Mouse (Mus musculus): ENCODE data around the gene Tbc1d16.
"Not testable (repeated sequence)": the region's sequence is repeated elsewhere in the genome, so short reads cannot be mapped to it uniquely, and the experiment has no call there.

Gene Tbc1d16

GRCm38 (mm10) chr11:119228091-119228781, at the start of gene Tbc1d16, which contains the start of gene Ccdc40:
Gene Tbc1d16 (minus strand): TSS chr11:119228499.
Gene Ccdc40 (plus strand): TSS chr11:119228572.
- DNase-seq (ENCODE audit: low spot score in 2 of 2) = peak; percentile 35 to 51

GRCm38 (mm10) chr11:119273186-119273930, 45.1 kb upstream of the Tbc1d16 start:
- no peak for DNase-seq (ENCODE audit: low spot score in 2 of 2)

GRCm38 (mm10) chr11:119272492-119272891, 44.2 kb upstream of the Tbc1d16 start:
- DNase-seq (ENCODE audit: low spot score in 2 of 2) = not testable (repeated sequence)

GRCm38 (mm10) chr11:119268557-119269195, 40.4 kb upstream of the Tbc1d16 start:
- no peak for DNase-seq (ENCODE audit: low spot score in 2 of 2)

- peak; percentile 89 to 93 for DNase-seq (ENCODE audit: low spot score in 2 of 2)
Observed at GRCm38 (mm10) chr11:119267768-119268556, 39.7 kb upstream of the Tbc1d16 start, which contains the start of gene Gaa. Gene Gaa (plus strand): TSS chr11:119267887.

GRCm38 (mm10) chr11:119267241-119267674, 39.0 kb upstream of the Tbc1d16 start:
- DNase-seq (ENCODE audit: low spot score in 2 of 2) = no peak

GRCm38 (mm10) chr11:119265811-119266210, 37.5 kb upstream of the Tbc1d16 start:
- DNase-seq (ENCODE audit: low spot score in 2 of 2) = no peak

- no peak for DNase-seq (ENCODE audit: low spot score in 2 of 2)
Observed at GRCm38 (mm10) chr11:119264413-119264812, 36.1 kb upstream of the Tbc1d16 start.

GRCm38 (mm10) chr11:119259977-119260376, 31.7 kb upstream of the Tbc1d16 start:
- no peak for DNase-seq (ENCODE audit: low spot score in 2 of 2)

GRCm38 (mm10) chr11:119258572-119259322, 30.4 kb upstream of the Tbc1d16 start:
- DNase-seq (ENCODE audit: low spot score in 2 of 2) = peak; percentile 31 to 43

- no peak for DNase-seq (ENCODE audit: low spot score in 2 of 2)
Observed at GRCm38 (mm10) chr11:119258216-119258571, 29.9 kb upstream of the Tbc1d16 start.

- DNase-seq (ENCODE audit: low spot score in 2 of 2) = not testable (repeated sequence)
Observed at GRCm38 (mm10) chr11:119256557-119256956, 28.3 kb upstream of the Tbc1d16 start.

- peak in 1 of 2 experiments; percentile 29 for DNase-seq (ENCODE audit: low spot score in 2 of 2)
Observed at GRCm38 (mm10) chr11:119252854-119253541, 24.7 kb upstream of the Tbc1d16 start.

- DNase-seq (ENCODE audit: low spot score in 2 of 2) = no peak
Observed at GRCm38 (mm10) chr11:119250998-119251397, 22.7 kb upstream of the Tbc1d16 start.

- DNase-seq (ENCODE audit: low spot score in 2 of 2) = peak; percentile 37 to 51
Observed at GRCm38 (mm10) chr11:119249011-119249410, 20.7 kb upstream of the Tbc1d16 start.

- not testable (repeated sequence) for DNase-seq (ENCODE audit: low spot score in 2 of 2)
Observed at GRCm38 (mm10) chr11:119245543-119245942, 17.2 kb upstream of the Tbc1d16 start.

GRCm38 (mm10) chr11:119239480-119239879, 11.2 kb upstream of the Tbc1d16 start:
- no peak for DNase-seq (ENCODE audit: low spot score in 2 of 2)

- DNase-seq (ENCODE audit: low spot score in 2 of 2) = peak; percentile 80 to 83
Observed at GRCm38 (mm10) chr11:119238305-119238721, 10.0 kb upstream of the Tbc1d16 start.

- peak; percentile 61 to 63 for DNase-seq (ENCODE audit: low spot score in 2 of 2)
Observed at GRCm38 (mm10) chr11:119237568-119238304, 9.4 kb upstream of the Tbc1d16 start.

Data from spleen, postnatal 36 days (tissue).